Mouse (Mus musculus): ENCODE data around the gene Polr2h. TPM values are rescaled to one million over a fixed set of nuclear protein-coding genes. Genes with fewer than 3 reads are reported as not detected.

The Polr2h gene
- polyA plus RNA-seq, 1 experiment from 2014 or later: 155 TPM

DNA sequence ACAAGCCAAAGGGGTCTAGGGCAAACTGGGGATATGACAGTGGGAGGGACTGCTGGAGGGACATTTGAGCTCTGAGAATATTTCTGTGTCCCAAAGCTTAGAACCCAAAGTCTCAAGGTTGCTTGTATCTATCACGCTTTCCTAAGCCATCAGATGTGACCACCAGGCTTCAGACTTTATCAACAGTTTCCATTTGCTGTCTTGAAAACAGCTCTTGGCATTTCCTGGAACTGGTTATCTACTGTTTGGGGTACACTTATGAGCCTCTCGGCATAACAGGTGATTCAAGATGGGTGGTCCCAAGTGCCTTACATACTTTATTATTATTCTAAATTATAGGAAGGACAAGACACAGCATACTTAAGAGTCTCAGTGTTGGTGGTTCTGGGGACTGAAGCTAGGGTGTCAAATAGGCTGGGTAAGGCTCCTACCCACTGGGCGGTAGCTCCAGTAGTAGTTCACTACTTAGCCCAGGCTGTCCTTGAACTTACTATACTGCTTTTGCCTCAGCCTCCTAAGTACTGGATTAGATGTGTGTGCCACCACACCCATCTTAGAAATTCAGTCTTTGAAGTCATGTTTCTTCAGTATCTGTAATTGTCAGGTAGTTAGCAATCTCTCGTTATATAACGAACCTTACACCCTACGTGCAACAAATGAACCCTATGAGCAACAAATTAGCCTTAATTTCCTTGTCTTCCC, 13.6 kb upstream of the Polr2h start:
- peaks cover 72% of the 10 kb centered on the region for H3K36me3 ChIP-seq (replicated peaks)
- 88% methylated on average over 6 of the region's 6 CpGs for WGBS
- H3K4me1 ChIP-seq: peaks cover 54% of the 10 kb centered on the region

GRCm38 (mm10) chr16:20705786-20706185, 11.7 kb upstream of the Polr2h start:
- Histone ChIP-seq H3K9me3 (no peaks in the 10 kb centered on the region), H3K36me3 (replicated peaks) (peaks cover 78% of the 10 kb centered on the region), H3K4me3 (no peak overlapping the region), H3K27ac (no peak overlapping the region), H3K4me1 (peaks cover 44% of the 10 kb centered on the region), H3K27me3 (ENCODE audit: poor library complexity, severe bottlenecking) (0 out of 2 replicates have a peak, but pooled peaks cover 4% of the 10 kb centered on the region)
- DNase-seq (ENCODE audit: extremely low spot score, low spot score): no peak
- WGBS: 90% methylated on average over 3 of the region's 3 CpGs

More for the DNA sequence above, 13.6 kb upstream of the Polr2h start:
- H3K27ac ChIP-seq: no peak overlapping the region
- H3K4me3 ChIP-seq: no peak overlapping the region
- DNase-seq (ENCODE audit: extremely low spot score, low spot score): no peak
- 0 out of 2 replicates have a peak, but pooled peaks cover 4% of the 10 kb centered on the region for H3K27me3 ChIP-seq (ENCODE audit: poor library complexity, severe bottlenecking)
- H3K9me3 ChIP-seq: no peaks in the 10 kb centered on the region

DNA sequence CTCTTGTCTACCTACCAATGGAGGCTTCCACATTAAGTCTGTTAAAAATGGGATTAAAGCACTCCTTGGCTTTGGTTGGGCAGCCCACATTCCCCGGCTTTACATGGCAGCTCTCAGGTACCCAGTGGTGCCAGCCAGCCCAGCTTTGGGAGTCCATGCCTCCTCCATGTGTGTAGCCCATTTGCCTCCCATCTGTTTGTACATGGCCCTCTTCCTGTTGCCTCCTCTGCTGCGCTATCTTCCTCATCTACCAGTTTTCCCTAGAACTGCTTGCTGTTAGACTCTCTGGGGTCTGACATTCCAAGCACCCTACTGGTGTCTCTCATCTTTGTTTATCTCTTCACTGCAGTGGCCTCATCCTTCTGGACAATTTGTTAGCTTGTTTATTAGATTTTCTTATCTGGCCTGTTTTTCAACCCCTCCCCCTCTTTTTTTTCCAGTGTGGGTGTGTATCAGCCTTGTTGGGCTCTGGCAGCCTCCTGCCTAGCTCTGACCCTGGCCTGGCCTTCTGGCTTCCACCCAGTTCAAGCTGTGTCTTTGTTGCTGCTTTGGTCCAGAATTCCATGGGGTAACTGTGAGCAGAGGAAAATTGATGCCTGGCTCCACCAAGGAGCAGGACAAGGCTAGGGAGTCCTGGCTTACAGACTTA, 10.9 kb upstream of the Polr2h start:
- H3K9me3 ChIP-seq: no peaks in the 10 kb centered on the region
- WGBS: 95% methylated on average over 2 of the region's 2 CpGs
- DNase-seq (ENCODE audit: extremely low spot score, low spot score): no peak
- H3K36me3 ChIP-seq (replicated peaks): peaks cover 82% of the 10 kb centered on the region
- no peak overlapping the region for H3K4me3 ChIP-seq
- H3K27me3 ChIP-seq (ENCODE audit: poor library complexity, severe bottlenecking): 0 out of 2 replicates have a peak, but pooled peaks cover 1% of the 10 kb centered on the region
- no peak overlapping the region for H3K27ac ChIP-seq
- H3K4me1 ChIP-seq: peaks cover 39% of the 10 kb centered on the region

DNA sequence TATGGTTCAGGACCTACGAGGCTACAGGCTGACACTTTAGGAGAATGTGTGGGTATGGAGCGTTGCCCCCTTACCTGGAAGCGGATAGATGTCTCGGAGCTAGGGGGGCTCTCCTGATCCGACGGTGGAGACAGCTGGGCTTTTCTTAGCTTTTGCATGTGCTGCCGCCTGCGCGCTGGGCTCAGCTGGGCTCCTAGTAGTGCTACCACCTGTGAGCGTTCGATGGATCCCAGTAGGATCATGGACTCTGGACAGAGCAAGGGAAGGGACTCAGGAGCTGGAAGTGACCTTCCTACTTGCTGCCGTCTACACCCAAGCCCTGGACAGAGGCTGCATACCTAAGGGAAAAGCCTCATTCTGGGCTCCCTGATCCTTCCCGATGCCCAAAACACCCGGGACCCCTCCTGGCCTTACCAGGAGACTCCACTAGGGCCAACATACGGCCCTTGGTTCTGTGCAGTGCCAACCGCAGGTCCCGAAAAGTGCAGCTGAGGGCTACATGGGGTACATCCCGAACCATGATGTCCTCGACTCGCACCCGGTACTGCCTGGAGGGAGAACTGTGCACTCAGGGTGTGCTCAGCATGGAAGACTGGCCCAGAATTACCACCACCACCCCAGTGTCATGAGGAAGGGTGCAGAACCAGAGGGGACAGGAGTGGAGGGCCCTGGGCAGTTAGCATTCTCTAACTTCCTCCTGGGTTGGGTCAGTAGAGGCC, 9.1 kb upstream of the Polr2h start:
- H3K36me3 ChIP-seq (replicated peaks): peaks cover 94% of the 10 kb centered on the region
- no peak for DNase-seq (ENCODE audit: extremely low spot score, low spot score)
- H3K4me3 ChIP-seq: no peak overlapping the region
- H3K27me3 ChIP-seq (ENCODE audit: poor library complexity, severe bottlenecking): no peaks in the 10 kb centered on the region
- no peaks in the 10 kb centered on the region for H3K9me3 ChIP-seq
- peaks cover 22% of the 10 kb centered on the region for H3K4me1 ChIP-seq
- WGBS: 93% methylated on average over 21 of the region's 21 CpGs
- no peak overlapping the region for H3K27ac ChIP-seq

GRCm38 (mm10) chr16:20708939-20709734, 8.3 kb upstream of the Polr2h start:
- peaks cover 28% of the 10 kb centered on the region for H3K4me1 ChIP-seq
- peaks cover 91% of the 10 kb centered on the region for H3K36me3 ChIP-seq (replicated peaks)
- H3K4me3 ChIP-seq: no peak overlapping the region
- H3K27me3 ChIP-seq (ENCODE audit: poor library complexity, severe bottlenecking): no peaks in the 10 kb centered on the region
- no peaks in the 10 kb centered on the region for H3K9me3 ChIP-seq
- WGBS: 75% methylated on average over 19 of the region's 19 CpGs
- no peak overlapping the region for H3K27ac ChIP-seq
- peak; percentile 71 for DNase-seq (ENCODE audit: extremely low spot score, low spot score)

DNA sequence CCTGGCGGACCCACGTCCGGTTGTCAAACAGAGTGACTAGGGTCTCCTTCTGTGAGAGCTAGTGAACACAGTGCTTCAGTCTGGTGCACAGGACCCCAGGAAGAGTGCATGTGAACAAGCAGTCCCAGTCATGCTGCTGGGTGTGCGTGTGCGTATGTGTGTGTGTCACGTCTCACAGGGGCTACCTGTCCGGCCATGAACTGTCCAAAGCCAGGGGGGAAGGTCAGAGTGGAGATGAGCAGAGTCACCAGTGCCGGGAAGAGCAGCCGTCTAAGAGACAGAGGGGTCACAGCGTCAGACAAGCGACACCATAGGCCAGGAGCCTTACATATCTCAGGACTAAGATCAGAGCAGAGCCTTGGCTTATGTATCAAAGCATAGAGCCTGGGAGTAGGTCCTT, 7.1 kb upstream of the Polr2h start:
- H3K36me3 ChIP-seq (replicated peaks): peaks cover 80% of the 10 kb centered on the region
- peaks cover 37% of the 10 kb centered on the region for H3K4me1 ChIP-seq
- no peak for DNase-seq (ENCODE audit: extremely low spot score, low spot score)
- 94% methylated on average over 11 of the region's 11 CpGs for WGBS
- no peaks in the 10 kb centered on the region for H3K9me3 ChIP-seq
- peaks cover 6% of the 10 kb centered on the region; the same call in 1 of the 2 replicates for H3K27me3 ChIP-seq (ENCODE audit: poor library complexity, severe bottlenecking)
- no peak overlapping the region for H3K27ac ChIP-seq
- H3K4me3 ChIP-seq: no peak overlapping the region

DNA sequence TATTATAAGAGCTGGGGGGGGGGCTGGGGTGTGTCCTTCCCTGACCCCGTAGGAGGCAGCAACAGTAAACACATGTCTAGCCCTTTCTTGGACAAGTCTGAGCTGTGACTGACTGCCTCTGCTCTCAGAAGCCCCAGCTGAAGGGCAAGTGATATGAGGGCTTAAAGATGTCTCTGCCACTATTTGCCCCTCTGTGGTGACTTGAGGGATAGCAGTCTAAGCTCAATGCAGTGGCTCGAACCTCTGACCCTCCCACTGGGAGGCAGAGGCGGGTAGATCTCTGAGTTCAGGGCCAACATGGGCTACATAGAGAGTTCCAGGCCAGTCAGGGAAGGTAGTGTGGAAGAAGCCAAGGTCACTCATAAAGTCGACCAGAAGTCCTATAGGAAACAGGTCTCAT, 6.7 kb upstream of the Polr2h start:
- Histone ChIP-seq H3K27me3 (ENCODE audit: poor library complexity, severe bottlenecking) (peaks cover 6% of the 10 kb centered on the region; the same call in 1 of the 2 replicates), H3K4me1 (peaks cover 38% of the 10 kb centered on the region), H3K36me3 (replicated peaks) (peaks cover 76% of the 10 kb centered on the region)

DNA sequence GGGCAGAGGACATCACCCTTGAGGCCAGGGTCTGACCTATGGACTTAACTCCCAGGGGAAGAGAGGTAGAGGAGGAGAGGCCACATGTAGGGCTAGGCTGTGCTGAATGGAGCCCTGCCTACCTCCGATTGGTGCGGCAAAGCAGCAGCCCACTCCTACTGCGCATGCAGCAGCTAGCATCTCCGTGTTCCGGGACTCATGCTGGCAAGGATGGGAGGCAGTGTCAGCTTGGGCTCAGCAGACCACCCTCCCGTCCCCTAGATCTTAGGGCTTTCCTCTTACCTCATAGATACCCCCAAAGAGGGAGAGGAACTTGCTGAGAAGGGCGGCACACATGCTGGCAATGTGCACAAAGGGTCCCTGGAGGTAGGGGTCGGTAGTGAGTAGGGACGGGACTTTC, 5.3 kb upstream of the Polr2h start:
- H3K36me3 ChIP-seq (replicated peaks): peaks cover 62% of the 10 kb centered on the region
- peaks cover 40% of the 10 kb centered on the region for H3K4me1 ChIP-seq
- DNase-seq (ENCODE audit: extremely low spot score, low spot score): no peak
- peaks cover 6% of the 10 kb centered on the region; the same call in 1 of the 2 replicates for H3K27me3 ChIP-seq (ENCODE audit: poor library complexity, severe bottlenecking)
- no peaks in the 10 kb centered on the region for H3K9me3 ChIP-seq
- 72% methylated on average over 9 of the region's 9 CpGs for WGBS
- H3K4me3 ChIP-seq: no peak overlapping the region
- no peak overlapping the region for H3K27ac ChIP-seq

More for the DNA sequence above, 6.7 kb upstream of the Polr2h start:
- Histone ChIP-seq H3K27ac (no peak overlapping the region), H3K9me3 (no peaks in the 10 kb centered on the region), H3K4me3 (no peak overlapping the region)
- WGBS: 83% methylated on average over 4 of the region's 4 CpGs
- DNase-seq (ENCODE audit: extremely low spot score, low spot score): no peak

- Histone ChIP-seq H3K4me1 (peaks cover 47% of the 10 kb centered on the region), H3K9me3 (no peaks in the 10 kb centered on the region), H3K36me3 (replicated peaks) (peaks cover 55% of the 10 kb centered on the region), H3K4me3 (no peak overlapping the region), H3K27me3 (ENCODE audit: poor library complexity, severe bottlenecking) (peaks cover 6% of the 10 kb centered on the region; the same call in 1 of the 2 replicates), H3K27ac (no peak overlapping the region)
- 88% methylated on average over 7 of the region's 7 CpGs for WGBS
- DNase-seq (ENCODE audit: extremely low spot score, low spot score): no peak
These were observed 4.6 kb upstream of the Polr2h start for GRCm38 (mm10) chr16:20712889-20713288.

DNA sequence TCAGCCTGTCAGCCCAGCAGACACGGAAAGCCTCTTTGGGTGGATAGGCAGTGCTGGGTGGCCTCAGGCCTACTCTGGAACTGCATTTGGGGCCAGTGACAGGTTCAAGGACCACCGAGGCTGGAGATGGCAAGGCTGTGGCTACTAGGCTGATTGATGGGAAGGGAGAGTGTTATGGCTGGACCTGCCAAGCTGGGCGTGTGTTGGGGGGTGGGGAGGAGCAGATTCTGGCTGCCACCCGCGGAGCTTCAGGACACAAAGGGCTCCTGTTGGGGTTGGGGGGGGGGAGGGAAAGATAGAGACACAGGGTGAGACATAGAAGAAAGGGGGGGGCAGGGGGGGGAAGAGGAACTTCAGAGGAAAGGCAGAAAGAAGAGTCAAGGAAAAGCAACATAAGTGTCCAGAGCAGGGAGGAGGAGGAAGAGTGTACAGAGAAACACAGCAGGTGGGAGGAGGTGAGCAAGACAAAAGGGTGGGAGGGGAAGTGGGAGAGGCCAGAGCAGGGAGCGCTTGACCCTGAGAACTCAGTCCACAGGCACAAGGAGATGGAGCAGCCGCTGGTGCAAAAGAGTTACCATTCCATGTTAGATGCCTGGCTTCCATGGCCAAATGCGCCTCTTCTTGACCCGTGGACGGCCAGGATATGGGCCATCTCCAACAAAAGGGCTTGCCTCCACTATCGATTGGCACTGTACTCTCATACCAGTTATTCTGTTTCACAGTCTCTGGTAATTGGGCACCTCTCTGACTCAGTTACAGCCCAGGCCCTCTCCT, 3.0 kb upstream of the Polr2h start:
- H3K4me1 ChIP-seq: peaks cover 56% of the 10 kb centered on the region
- peak overlapping the region; percentile 66 for H3K4me3 ChIP-seq
- 26% methylated on average over 11 of the region's 11 CpGs for WGBS
- H3K27me3 ChIP-seq (ENCODE audit: poor library complexity, severe bottlenecking): peaks cover 6% of the 10 kb centered on the region; the same call in 1 of the 2 replicates
- DNase-seq (ENCODE audit: extremely low spot score, low spot score): no peak
- H3K9me3 ChIP-seq: no peaks in the 10 kb centered on the region
- H3K36me3 ChIP-seq (replicated peaks): peaks cover 42% of the 10 kb centered on the region
- peak overlapping the region; percentile 92 for H3K27ac ChIP-seq

- H3K4me1 ChIP-seq: peaks cover 56% of the 10 kb centered on the region
- H3K4me3 ChIP-seq: peak overlapping the region; percentile 66
- H3K27me3 ChIP-seq (ENCODE audit: poor library complexity, severe bottlenecking): peaks cover 6% of the 10 kb centered on the region; the same call in 1 of the 2 replicates
- 59% methylated on average over 2 of the region's 2 CpGs for WGBS
- no peaks in the 10 kb centered on the region for H3K9me3 ChIP-seq
- H3K27ac ChIP-seq: peak overlapping the region; percentile 92; the same call in 1 of the 2 replicates
- H3K36me3 ChIP-seq (replicated peaks): peaks cover 44% of the 10 kb centered on the region
- DNase-seq (ENCODE audit: extremely low spot score, low spot score): no peak
These were observed 2.3 kb upstream of the Polr2h start for GRCm38 (mm10) chr16:20715161-20715560.
